Mouse (Mus musculus) lung, postnatal 0 days (tissue): ENCODE results near the gene Ccnl2. TPM values are rescaled to one million over a fixed set of nuclear protein-coding genes. Genes with fewer than 3 reads are reported as not detected.

ENCODE experiments used
- ATAC-seq: fragments of 200-750 bp; cut with Nextera tagmentation; 2 replicates; pipeline ENCODE4 v1.8.0; 2017; ENCODE audit warnings: moderate library complexity
- DNase-seq: peaks from one replicate; pipeline ENCODE4 v3.0.0-alpha.2; 2016; ENCODE audit warnings: low spot score
- H3K27ac ChIP-seq: fragments of 300-500 bp; sonication (generic); 2 replicates; pipeline ENCODE4 v1.5.1; 2014; ENCODE audit warnings: antibody characterized with exemption, mild to moderate bottlenecking, low read length, mixed read lengths
- H3K27me3 ChIP-seq: fragments of 300-500 bp; sonication (generic); replicated peaks from 2 replicates; pipeline ENCODE4 v1.6.1; 2014; ENCODE audit warnings: low read length, mixed read lengths; ENCODE audit not compliant: insufficient read depth
- H3K36me3 ChIP-seq: fragments of 300-500 bp; sonication (generic); 2 replicates; pipeline ENCODE4 v1.6.1; 2014; ENCODE audit warnings: low read length, mixed read lengths; ENCODE audit not compliant: insufficient read depth
- H3K4me1 ChIP-seq: fragments of 300-500 bp; sonication (generic); 2 replicates; pipeline ENCODE4 v1.6.1; 2014; ENCODE audit warnings: antibody characterized with exemption, low read depth, low read length, mixed read lengths; ENCODE audit not compliant: insufficient read depth
- H3K4me2 ChIP-seq: fragments of 300-500 bp; sonication (generic); replicated peaks from 2 replicates; pipeline ENCODE4 v1.6.1; 2014; ENCODE audit warnings: low read depth, mild to moderate bottlenecking, low read length, moderate library complexity, mixed read lengths
- H3K4me3 ChIP-seq: fragments of 300-500 bp; sonication (generic); 2 replicates; pipeline ENCODE4 v1.5.1; 2014; ENCODE audit warnings: low read depth, low read length
- H3K9ac ChIP-seq: fragments of 300-500 bp; sonication (generic); replicated peaks from 2 replicates; pipeline ENCODE4 v1.6.1; 2014; ENCODE audit warnings: low read depth, mild to moderate bottlenecking
- H3K9me3 ChIP-seq: fragments of 300-500 bp; sonication (generic); 2 replicates; pipeline ENCODE4 v1.6.1; 2016; ENCODE audit warnings: low read length, mixed read lengths
- CTCF ChIP-seq: IDR thresholded peaks from 2 replicates; pipeline ENCODE4 v1.5.1; 2016; ENCODE audit warnings: antibody characterized with exemption, mild to moderate bottlenecking
- EP300 ChIP-seq: IDR thresholded peaks from 2 replicates; pipeline ENCODE4 v1.6.1; 2016; ENCODE audit warnings: antibody characterized with exemption, mild to moderate bottlenecking, control low read depth
- WGBS: fragments of 180-500 bp; shearing (Covaris S2); extraction: QIAGEN DNeasy Blood & Tissue Kit; methylation state at CpG from one replicate; pipeline ENCODE4 v1.1.7; 2014; 5-methylcytosine and 5-hydroxymethylcytosine counted together
- microRNA-seq: library from miRNA; unstranded; fragments of <30 nt; microRNA quantifications from one replicate; pipeline ENCODE4, GENCODE M21; 2016
- polyA plus RNA-seq: library from polyadenylated mRNA; unstranded; fragments of >200 nt; fragmentation: Nextera tagmentation; extraction: Ambion mirVana; gene quantifications from 2 replicates; pipeline ENCODE4 v1.2.1, GENCODE M21; 2015

The Ccnl2 gene
- polyA plus RNA-seq, 1 experiment from 2014 or later = 110 TPM

GRCm38 (mm10) chr4:155868614-155869298 lies 56.5 kb downstream of the Ccnl2 start:
- H3K9ac ChIP-seq = peak overlapping the region; percentile 52
- H3K4me1 ChIP-seq = peaks cover 10% of the 10 kb centered on the region; the same call in 1 of the 2 replicates
- WGBS = 8% methylated on average over 22 of the region's 22 CpGs
- peak; percentile 42 for ATAC-seq
- DNase-seq = peak; percentile 25
- H3K36me3 ChIP-seq = peaks cover 18% of the 10 kb centered on the region; the same call in 1 of the 2 replicates
- H3K9me3 ChIP-seq = no peaks in the 10 kb centered on the region
- no peak overlapping the region for H3K27ac ChIP-seq
- H3K4me2 ChIP-seq = peak overlapping the region; percentile 98
- peak overlapping the region; percentile 71 for H3K4me3 ChIP-seq
- TF ChIP-seq CTCF (no peak), EP300 (no peak)
- H3K27me3 ChIP-seq = no peaks in the 10 kb centered on the region

DNA sequence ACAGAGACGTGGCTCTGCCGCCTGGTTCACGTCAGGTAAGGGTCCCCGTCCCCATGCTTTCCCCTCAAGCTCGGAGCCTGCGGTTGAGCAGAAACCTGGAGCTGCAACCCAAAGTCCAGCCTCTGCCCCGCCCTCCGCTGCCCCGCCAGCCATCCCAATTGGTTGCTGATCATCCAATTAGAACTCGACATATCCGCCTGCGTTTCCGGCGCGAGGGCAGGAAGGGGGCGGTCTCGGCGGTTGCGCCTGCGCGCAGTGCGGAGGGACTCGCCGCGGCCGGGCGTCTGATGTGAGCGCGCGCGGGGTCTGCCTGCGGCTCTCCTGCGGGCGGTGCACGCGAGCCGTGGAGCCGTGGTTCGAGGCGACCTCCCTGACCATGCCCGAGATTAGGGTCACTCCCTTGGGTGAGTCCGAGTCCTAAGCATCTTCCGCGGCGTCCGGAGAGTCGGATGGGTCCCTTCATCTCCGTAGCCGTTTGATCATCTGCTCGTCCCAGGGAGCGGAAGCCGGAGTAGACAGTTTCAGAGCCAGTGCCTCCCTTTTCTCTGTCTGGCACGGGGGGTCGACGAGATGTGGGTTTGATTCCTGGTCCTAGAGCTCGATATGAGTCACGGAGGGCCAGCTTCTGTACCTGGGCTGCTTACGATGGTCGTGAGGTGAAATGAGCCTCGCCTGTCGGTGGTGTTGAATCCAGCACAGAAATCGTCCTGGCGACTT lies 57.2 kb downstream of the Ccnl2 start, which contains the start of the genes Cptp and Ints11:
Cptp (minus strand) TSS at position 124 of the 717 bp plus-strand sequence.
Ints11 (plus strand) TSS at position 230 of the 717 bp plus-strand sequence.
- Histone ChIP-seq H3K4me3 (peak within 1 kb of the TSS; percentile 71), H3K9me3 (no peaks in the 10 kb centered on the region), H3K9ac (peak within 1 kb of the TSS; percentile 55), H3K4me2 (peak within 1 kb of the TSS; percentile 98), H3K27ac (peak within 1 kb of the TSS; percentile 27), H3K36me3 (peaks cover 18% of the 10 kb centered on the region; the same call in 1 of the 2 replicates), H3K27me3 (no peaks in the 10 kb centered on the region), H3K4me1 (peaks cover 10% of the 10 kb centered on the region; the same call in 1 of the 2 replicates)
- ATAC-seq (peak; percentile 98), DNase-seq (peak; percentile 97)
- WGBS = under 1% methylated on average over 57 of the region's 63 CpGs
- peak; percentile 65 for TF ChIP-seq CTCF
- no peak for TF ChIP-seq EP300

DNA sequence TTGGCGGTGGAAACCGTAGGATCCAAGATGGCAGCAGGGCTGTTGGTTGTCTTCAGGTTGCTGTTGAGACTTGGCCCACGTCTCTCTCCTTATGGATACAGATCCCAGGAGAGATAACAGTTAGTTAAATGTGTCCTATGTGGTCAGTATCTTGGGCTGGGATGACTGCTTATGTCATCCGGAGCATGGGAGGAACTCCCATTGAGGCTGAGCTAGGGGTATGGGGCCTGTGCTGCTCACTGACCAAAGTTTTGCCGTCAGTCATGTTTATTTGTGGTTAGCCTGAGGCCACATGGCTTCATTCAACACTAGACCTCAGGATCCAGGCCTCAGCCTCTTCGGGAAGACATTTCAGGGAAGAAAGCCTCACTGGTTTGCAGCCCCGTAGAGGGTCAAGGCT lies 59.1 kb downstream of the Ccnl2 start:
- peaks cover 10% of the 10 kb centered on the region; the same call in 1 of the 2 replicates for H3K4me1 ChIP-seq
- no peaks in the 10 kb centered on the region for H3K27me3 ChIP-seq
- H3K36me3 ChIP-seq = peaks cover 14% of the 10 kb centered on the region
- WGBS = 81% methylated on average over 7 of the region's 7 CpGs
- no peak for ATAC-seq
- TF ChIP-seq CTCF (no peak), EP300 (no peak)
- no peak overlapping the region for H3K4me2 ChIP-seq
- no peak overlapping the region for H3K4me3 ChIP-seq
- no peaks in the 10 kb centered on the region for H3K9me3 ChIP-seq
- no peak overlapping the region for H3K9ac ChIP-seq
- H3K27ac ChIP-seq = no peak overlapping the region
- no peak for DNase-seq

Small RNA genes lying within 50 kb of the gene (microRNA-seq; reads per million reads assigned to microRNA genes)
- not detected for gene Gm27743

Other genes starting within 250 kb of the Ccnl2 start
- 3.1 and 3.7 TPM in 2 replicates for gene Slc35e2, start 211.1 kb upstream of the Ccnl2 start, polyA plus RNA-seq
- 67.3 and 74.4 TPM in 2 replicates for gene Cdk11b, start 187.6 kb upstream of the Ccnl2 start, polyA plus RNA-seq
- not detected in 2 replicates for gene Gm10563, start 167.1 kb upstream of the Ccnl2 start, polyA plus RNA-seq
- 44.5 and 46.2 TPM in 2 replicates for gene Mmp23, start 159.1 kb upstream of the Ccnl2 start, polyA plus RNA-seq
- gene Mib2, start 143.3 kb upstream of the Ccnl2 start, polyA plus RNA-seq = 16.3 and 19.8 TPM in 2 replicates
- 3.3 and 3.6 TPM in 2 replicates for gene Fndc10, start 118.1 kb upstream of the Ccnl2 start, polyA plus RNA-seq
- gene Ssu72, start 107.7 kb upstream of the Ccnl2 start, polyA plus RNA-seq = 166 and 178 TPM in 2 replicates
- 0.58 and 0.63 TPM in 2 replicates for gene Tmem240, start 77.7 kb upstream of the Ccnl2 start, polyA plus RNA-seq
- gene Atad3a, start 51.4 kb upstream of the Ccnl2 start, polyA plus RNA-seq = 26.1 and 28.5 TPM in 2 replicates
- 6.5 and 7.0 TPM in 2 replicates for gene Vwa1, start 37.8 kb upstream of the Ccnl2 start, polyA plus RNA-seq
- 0.13 and 0.31 TPM in 2 replicates for gene Tmem88b, start 26.6 kb upstream of the Ccnl2 start, polyA plus RNA-seq
- gene Ankrd65, start 22.1 kb upstream of the Ccnl2 start, polyA plus RNA-seq = 6.0 and 6.6 TPM in 2 replicates
- 164 and 186 TPM in 2 replicates for gene Mrpl20, start 9.6 kb upstream of the Ccnl2 start, polyA plus RNA-seq
- gene Aurkaip1, start 18.8 kb downstream of the Ccnl2 start, polyA plus RNA-seq = 117 and 128 TPM in 2 replicates
- gene Mxra8, start 27.2 kb downstream of the Ccnl2 start, polyA plus RNA-seq = 321 and 330 TPM in 2 replicates
- 9.1 and 11.9 TPM in 2 replicates for gene Dvl1, start 34.9 kb downstream of the Ccnl2 start, polyA plus RNA-seq
- gene Tas1r3, start 50.9 kb downstream of the Ccnl2 start, polyA plus RNA-seq = 0.19 and 0.25 TPM in 2 replicates
- gene Cptp, start 57.0 kb downstream of the Ccnl2 start, polyA plus RNA-seq = 10.8 and 13.8 TPM in 2 replicates
- gene Ints11, start 57.1 kb downstream of the Ccnl2 start, polyA plus RNA-seq = 31.7 and 34.8 TPM in 2 replicates
- gene Pusl1, start 79.3 kb downstream of the Ccnl2 start, polyA plus RNA-seq = 29.3 and 29.9 TPM in 2 replicates
- gene Acap3, start 79.3 kb downstream of the Ccnl2 start, polyA plus RNA-seq = 12.7 and 13.4 TPM in 2 replicates
- gene Ube2j2, start 131.3 kb downstream of the Ccnl2 start, polyA plus RNA-seq = 66.6 and 67.0 TPM in 2 replicates
- gene C1qtnf12, start 149.8 kb downstream of the Ccnl2 start, polyA plus RNA-seq = 30.6 and 36.2 TPM in 2 replicates
- gene B3galt6, start 180.2 kb downstream of the Ccnl2 start, polyA plus RNA-seq = 6.8 TPM in 2 replicates
- gene Sdf4, start 180.4 kb downstream of the Ccnl2 start, polyA plus RNA-seq = 155 and 166 TPM in 2 replicates
- gene Tnfrsf4, start 201.4 kb downstream of the Ccnl2 start, polyA plus RNA-seq = 4.9 and 5.2 TPM in 2 replicates
- gene Tnfrsf18, start 213.7 kb downstream of the Ccnl2 start, polyA plus RNA-seq = 1.6 and 1.9 TPM in 2 replicates
- gene Ttll10, start 246.9 kb downstream of the Ccnl2 start, polyA plus RNA-seq = 2.1 and 2.5 TPM in 2 replicates